Mouse (Mus musculus) midbrain, embryonic 13.5 days (tissue): ENCODE data around the gene Map3k21. TPM values are rescaled to one million over a fixed set of nuclear protein-coding genes. Genes with fewer than 3 reads are reported as not detected.

ENCODE experiments used
- ATAC-seq: fragments of 200-750 bp; cut with Nextera tagmentation; 2 replicates; pipeline ENCODE4 v1.8.0; 2017; ENCODE audit warnings: mild to moderate bottlenecking, moderate TSS enrichment, moderate library complexity
- H3K27ac ChIP-seq: fragments of 300-500 bp; sonication (generic); 2 replicates; pipeline ENCODE4 v1.5.1; 2015; ENCODE audit warnings: inconsistent platforms, mild to moderate bottlenecking, moderate library complexity
- H3K27me3 ChIP-seq: fragments of 300-500 bp; sonication (generic); 2 replicates; pipeline ENCODE4 v1.6.1; 2015; ENCODE audit warnings: mild to moderate bottlenecking, inconsistent platforms
- H3K36me3 ChIP-seq: fragments of 300-500 bp; sonication (generic); 2 replicates; pipeline ENCODE4 v1.6.1; 2015; ENCODE audit warnings: mild to moderate bottlenecking, inconsistent platforms
- H3K4me1 ChIP-seq: fragments of 300-500 bp; sonication (generic); replicated peaks from 2 replicates; pipeline ENCODE4 v1.6.1; 2015; ENCODE audit warnings: inconsistent platforms
- H3K4me2 ChIP-seq: fragments of 300-500 bp; sonication (generic); replicated peaks from 2 replicates; pipeline ENCODE4 v1.6.1; 2015; ENCODE audit warnings: moderate library complexity, mild to moderate bottlenecking, inconsistent platforms
- H3K4me3 ChIP-seq: fragments of 300-500 bp; sonication (generic); replicated peaks from 2 replicates; pipeline ENCODE4 v1.5.1; 2015; ENCODE audit warnings: mild to moderate bottlenecking, inconsistent platforms
- H3K9ac ChIP-seq: fragments of 300-500 bp; sonication (generic); replicated peaks from 2 replicates; pipeline ENCODE4 v1.6.1; 2015; ENCODE audit warnings: mild to moderate bottlenecking, inconsistent platforms
- H3K9me3 ChIP-seq: fragments of 300-500 bp; sonication (generic); 2 replicates; pipeline ENCODE4 v1.6.1; 2016; ENCODE audit warnings: mild to moderate bottlenecking, inconsistent platforms
- WGBS: fragments of 180-500 bp; shearing (Covaris S2); methylation state at CpG from one replicate; pipeline ENCODE4 v1.1.7; 2015; 5-methylcytosine and 5-hydroxymethylcytosine counted together
- polyA plus RNA-seq: library from polyadenylated mRNA; unstranded; fragments of >200 nt; fragmentation: Nextera tagmentation; extraction: Ambion mirVana; gene quantifications from 2 replicates; pipeline ENCODE4 v1.2.1, GENCODE M21; 2015

Map3k21 gene
- polyA plus RNA-seq, 1 experiment from 2014 or later: 0.16 TPM

- H3K9ac ChIP-seq: no peak overlapping the region
- ATAC-seq: no peak
Observed at GRCm38 (mm10) chr8:125918719-125919118, 8.5 kb downstream of the Map3k21 start.

GRCm38 (mm10) chr8:125919560-125919959 lies 9.3 kb downstream of the Map3k21 start:
- Histone ChIP-seq H3K9ac (no peak overlapping the region), H3K4me2 (no peak overlapping the region), H3K4me1 (no peaks in the 10 kb centered on the region), H3K36me3 (no peaks in the 10 kb centered on the region), H3K4me3 (no peak overlapping the region), H3K27ac (no peak overlapping the region), H3K27me3 (0 out of 2 replicates have a peak, but pooled peaks cover 3% of the 10 kb centered on the region), H3K9me3 (no peaks in the 10 kb centered on the region)
- 39% methylated on average over 8 of the region's 8 CpGs for WGBS
- ATAC-seq: no peak

More at GRCm38 (mm10) chr8:125918719-125919118, 8.5 kb downstream of the Map3k21 start:
- H3K27ac ChIP-seq: no peak overlapping the region
- H3K4me2 ChIP-seq: no peak overlapping the region
- no peak overlapping the region for H3K4me3 ChIP-seq
- no peaks in the 10 kb centered on the region for H3K4me1 ChIP-seq
- no peaks in the 10 kb centered on the region for H3K36me3 ChIP-seq
- H3K27me3 ChIP-seq: peaks cover 8% of the 10 kb centered on the region; the same call in 1 of the 2 replicates
- WGBS: 84% methylated on average over 2 of the region's 2 CpGs
- no peaks in the 10 kb centered on the region for H3K9me3 ChIP-seq

GRCm38 (mm10) chr8:125920281-125920680 lies 10.0 kb downstream of the Map3k21 start:
- H3K9me3 ChIP-seq: no peaks in the 10 kb centered on the region
- H3K27ac ChIP-seq: no peak overlapping the region
- H3K4me3 ChIP-seq: no peak overlapping the region
- no peaks in the 10 kb centered on the region for H3K4me1 ChIP-seq
- H3K27me3 ChIP-seq: 0 out of 2 replicates have a peak, but pooled peaks cover 3% of the 10 kb centered on the region
- no peak overlapping the region for H3K9ac ChIP-seq
- no peak overlapping the region for H3K4me2 ChIP-seq
- ATAC-seq: no peak; the same call in 1 of the 2 replicates
- H3K36me3 ChIP-seq: no peaks in the 10 kb centered on the region
- WGBS: 75% methylated on average over 10 of the region's 10 CpGs

GRCm38 (mm10) chr8:125920761-125921160 lies 10.5 kb downstream of the Map3k21 start:
- no peak overlapping the region for H3K27ac ChIP-seq
- 0 out of 2 replicates have a peak, but pooled peaks cover 3% of the 10 kb centered on the region for H3K27me3 ChIP-seq
- no peaks in the 10 kb centered on the region for H3K36me3 ChIP-seq
- H3K9ac ChIP-seq: no peak overlapping the region
- H3K4me1 ChIP-seq: no peaks in the 10 kb centered on the region
- H3K4me3 ChIP-seq: no peak overlapping the region
- no peak for ATAC-seq
- no peak overlapping the region for H3K4me2 ChIP-seq
- H3K9me3 ChIP-seq: no peaks in the 10 kb centered on the region
- 86% methylated on average over 9 of the region's 9 CpGs for WGBS

- Histone ChIP-seq H3K4me1 (no peaks in the 10 kb centered on the region), H3K9ac (no peak overlapping the region), H3K27ac (no peak overlapping the region), H3K4me3 (no peak overlapping the region), H3K27me3 (no peaks in the 10 kb centered on the region), H3K9me3 (no peaks in the 10 kb centered on the region), H3K4me2 (no peak overlapping the region), H3K36me3 (no peaks in the 10 kb centered on the region)
- no peak for ATAC-seq
- WGBS: 86% methylated on average over 3 of the region's 3 CpGs
Observed at GRCm38 (mm10) chr8:125922333-125922732, 12.1 kb downstream of the Map3k21 start.

- ATAC-seq: no peak
- no peak overlapping the region for H3K4me2 ChIP-seq
- no peaks in the 10 kb centered on the region for H3K4me1 ChIP-seq
- H3K36me3 ChIP-seq: no peaks in the 10 kb centered on the region
- H3K27ac ChIP-seq: no peak overlapping the region
- H3K4me3 ChIP-seq: no peak overlapping the region
- H3K9ac ChIP-seq: no peak overlapping the region
- H3K27me3 ChIP-seq: no peaks in the 10 kb centered on the region
- H3K9me3 ChIP-seq: no peaks in the 10 kb centered on the region
- 83% methylated on average over 4 of the region's 4 CpGs for WGBS
Observed at GRCm38 (mm10) chr8:125926636-125927035, 16.4 kb downstream of the Map3k21 start.

GRCm38 (mm10) chr8:125930276-125931046 lies 20.2 kb downstream of the Map3k21 start:
- H3K27me3 ChIP-seq: no peaks in the 10 kb centered on the region
- no peaks in the 10 kb centered on the region for H3K4me1 ChIP-seq
- H3K36me3 ChIP-seq: no peaks in the 10 kb centered on the region
- WGBS: 90% methylated on average over 11 of the region's 11 CpGs
- no peak for ATAC-seq
- no peak overlapping the region for H3K9ac ChIP-seq
- no peak overlapping the region for H3K4me3 ChIP-seq
- no peak overlapping the region for H3K4me2 ChIP-seq
- H3K9me3 ChIP-seq: no peaks in the 10 kb centered on the region; the same call in 1 of the 2 replicates
- no peak overlapping the region for H3K27ac ChIP-seq

GRCm38 (mm10) chr8:125931822-125932221 lies 21.6 kb downstream of the Map3k21 start:
- ATAC-seq: no peak
- H3K4me2 ChIP-seq: no peak overlapping the region
- no peaks in the 10 kb centered on the region for H3K36me3 ChIP-seq
- no peak overlapping the region for H3K4me3 ChIP-seq
- no peak overlapping the region for H3K9ac ChIP-seq
- no peaks in the 10 kb centered on the region; the same call in 1 of the 2 replicates for H3K9me3 ChIP-seq
- H3K4me1 ChIP-seq: no peaks in the 10 kb centered on the region
- H3K27me3 ChIP-seq: no peaks in the 10 kb centered on the region
- WGBS: 88% methylated on average over 6 of the region's 6 CpGs
- H3K27ac ChIP-seq: no peak overlapping the region

GRCm38 (mm10) chr8:125935649-125936048 lies 25.4 kb downstream of the Map3k21 start:
- H3K27me3 ChIP-seq: no peaks in the 10 kb centered on the region
- H3K27ac ChIP-seq: no peak overlapping the region
- no peaks in the 10 kb centered on the region for H3K36me3 ChIP-seq
- ATAC-seq: no peak
- WGBS: 43% methylated on average over 9 of the region's 9 CpGs
- no peaks in the 10 kb centered on the region; the same call in 1 of the 2 replicates for H3K9me3 ChIP-seq
- no peak overlapping the region for H3K4me2 ChIP-seq
- no peak overlapping the region for H3K9ac ChIP-seq
- no peaks in the 10 kb centered on the region for H3K4me1 ChIP-seq
- H3K4me3 ChIP-seq: no peak overlapping the region

- H3K4me2 ChIP-seq: no peak overlapping the region
Observed at GRCm38 (mm10) chr8:125944511-125944910, 34.3 kb downstream of the Map3k21 start.

GRCm38 (mm10) chr8:125948696-125949308 lies 38.6 kb downstream of the Map3k21 start:
- Histone ChIP-seq H3K4me2 (no peak overlapping the region), H3K4me1 (0 out of 2 replicates have a peak, but pooled peaks cover 3% of the 10 kb centered on the region), H3K36me3 (no peaks in the 10 kb centered on the region), H3K4me3 (no peak overlapping the region), H3K27ac (no peak overlapping the region), H3K9ac (no peak overlapping the region), H3K27me3 (peaks cover 18% of the 10 kb centered on the region), H3K9me3 (no peaks in the 10 kb centered on the region)
- ATAC-seq: no peak
- WGBS: 88% methylated on average over 9 of the region's 9 CpGs

More at GRCm38 (mm10) chr8:125944511-125944910, 34.3 kb downstream of the Map3k21 start:
- 90% methylated on average over 4 of the region's 4 CpGs for WGBS
- ATAC-seq: no peak
- H3K36me3 ChIP-seq: no peaks in the 10 kb centered on the region
- H3K9me3 ChIP-seq: no peaks in the 10 kb centered on the region
- H3K9ac ChIP-seq: no peak overlapping the region
- H3K27me3 ChIP-seq: no peaks in the 10 kb centered on the region
- H3K4me1 ChIP-seq: no peaks in the 10 kb centered on the region
- no peak overlapping the region for H3K4me3 ChIP-seq
- no peak overlapping the region for H3K27ac ChIP-seq
